ENCODE assay signal across 8 mouse cellular contexts in the genomic region with DNA sequence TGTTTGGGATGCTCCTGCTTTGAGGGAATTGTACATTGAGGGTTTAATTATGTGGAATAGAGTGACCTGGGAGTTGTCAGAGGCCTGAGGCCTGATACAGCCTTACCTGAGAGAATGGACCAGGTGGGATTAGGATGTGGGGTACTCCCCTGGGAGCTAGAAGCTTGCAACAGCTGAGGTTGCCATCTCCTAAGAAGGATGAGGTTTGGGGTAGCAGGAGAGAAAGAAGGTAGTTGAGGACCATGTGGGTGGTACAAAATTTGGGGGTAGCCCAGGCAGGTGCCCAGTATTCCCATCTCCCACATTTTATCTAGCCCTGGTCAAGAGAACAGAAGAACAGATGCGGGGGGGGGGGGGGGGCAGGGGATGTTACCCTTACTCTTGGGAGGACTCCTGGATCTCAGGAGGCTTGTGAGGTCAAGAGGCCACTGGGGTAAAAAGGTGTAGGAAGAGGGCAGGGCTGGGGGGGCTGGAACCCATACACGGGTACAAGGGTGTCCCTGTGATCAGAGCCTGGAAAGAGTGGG. TPM values are rescaled to one million over a fixed set of nuclear protein-coding genes. Genes with fewer than 3 reads are reported as not detected.
DNase-seq lines count a peak whose midpoint lies in the region; ATAC-seq lines count a peak whose summit lies in the region.

No protein-coding gene starts in this region.

- ATAC-seq in heart, embryonic 16.5 days (replicated peaks; ENCODE audit: extremely low read depth, insufficient read depth, low FRiP score) = no peak
- no peak for ATAC-seq in hindbrain, embryonic 11.5 days (ENCODE audit: low FRiP score)
- ATAC-seq in midbrain, embryonic 14.5 days (ENCODE audit: low FRiP score, low TSS enrichment) = no peak

- H3K27me3 ChIP-seq in heart, embryonic 16.5 days (ENCODE audit: control insufficient read depth, insufficient read depth, low read length) = no peaks in the 10 kb centered on the region
- H3K27me3 ChIP-seq in embryonic facial prominence, embryonic 10.5 days (replicated peaks; ENCODE audit: low read depth, poor library complexity, severe bottlenecking) = no peaks in the 10 kb centered on the region
- H3K27me3 ChIP-seq in hindbrain, embryonic 11.5 days (ENCODE audit: control insufficient read depth, insufficient read depth, low read length) = no peaks in the 10 kb centered on the region
- H3K27me3 ChIP-seq in midbrain, embryonic 14.5 days (ENCODE audit: control insufficient read depth, insufficient read depth, low read length) = no peaks in the 10 kb centered on the region

- DNase-seq in heart, postnatal 36 days = no peak
- no peak for DNase-seq in embryonic facial prominence, embryonic 10.5 days (ENCODE audit: low spot score)
- no peak for DNase-seq in hindbrain, embryonic 11.5 days (ENCODE audit: low spot score)
- no peak for DNase-seq in midbrain, embryonic 14.5 days
- no peak for DNase-seq in adrenal gland, postnatal 36 days
- DNase-seq in kidney, adult 11 months = no peak
- no peak for DNase-seq in layer of hippocampus, adult 8-10 months (ENCODE audit: low spot score in 2 of 2)

- WGBS in heart, embryonic 16.5 days = 36% methylated on average over 2 of the region's 2 CpGs
- WGBS in embryonic facial prominence, embryonic 10.5 days = 18% methylated on average over 2 of the region's 2 CpGs
- 25% methylated on average over 2 of the region's 2 CpGs for WGBS in hindbrain, embryonic 11.5 days
- WGBS in midbrain, embryonic 14.5 days = 17% methylated on average over 2 of the region's 2 CpGs

- peak overlapping the region; percentile 13; the same call in 1 of the 2 replicates for H3K4me3 ChIP-seq in heart, embryonic 16.5 days (ENCODE audit: low read length)
- H3K4me3 ChIP-seq in embryonic facial prominence, embryonic 10.5 days = peak overlapping the region; percentile 86
- H3K4me3 ChIP-seq in hindbrain, embryonic 11.5 days (ENCODE audit: low read depth, low read length) = peak overlapping the region; percentile 51; the same call in 1 of the 2 replicates
- H3K4me3 ChIP-seq in midbrain, embryonic 14.5 days (replicated peaks; ENCODE audit: low read depth, low read length) = peak overlapping the region; percentile 77

- peak overlapping the region; percentile 70 for H3K27ac ChIP-seq in heart, embryonic 16.5 days (ENCODE audit: low read length)
- peak overlapping the region; percentile 97 for H3K27ac ChIP-seq in embryonic facial prominence, embryonic 10.5 days (replicated peaks)
- peak overlapping the region; percentile 85; the same call in 1 of the 2 replicates for H3K27ac ChIP-seq in hindbrain, embryonic 11.5 days (ENCODE audit: low read depth, low read length)
- peak overlapping the region; percentile 94 for H3K27ac ChIP-seq in midbrain, embryonic 14.5 days (replicated peaks; ENCODE audit: low read depth, low read length)

- H3K9ac ChIP-seq in heart, embryonic 16.5 days (ENCODE audit: low read length) = peak overlapping the region; percentile 40; the same call in 1 of the 2 replicates
- H3K9ac ChIP-seq in hindbrain, embryonic 11.5 days (ENCODE audit: low read depth, low read length) = 0 out of 2 replicates have a peak overlapping the region, but pooled peaks have one; percentile 8
- H3K9ac ChIP-seq in midbrain, embryonic 14.5 days (replicated peaks; ENCODE audit: low read length) = peak overlapping the region; percentile 80; the same call in 1 of the 2 replicates

- intact Hi-C loops in heart, postnatal 36 days (cut with DNase I) = no loop called here

- H3K36me3 ChIP-seq in heart, embryonic 16.5 days (ENCODE audit: control insufficient read depth, insufficient read depth) = no peaks in the 10 kb centered on the region
- no peaks in the 10 kb centered on the region for H3K36me3 ChIP-seq in embryonic facial prominence, embryonic 10.5 days (replicated peaks)
- no peaks in the 10 kb centered on the region for H3K36me3 ChIP-seq in hindbrain, embryonic 11.5 days (ENCODE audit: control insufficient read depth, insufficient read depth, low read length)
- H3K36me3 ChIP-seq in midbrain, embryonic 14.5 days (ENCODE audit: control insufficient read depth, insufficient read depth, low read length) = no peaks in the 10 kb centered on the region

- H3K4me1 ChIP-seq in heart, embryonic 16.5 days (ENCODE audit: control insufficient read depth, insufficient read depth, low read length) = peaks cover 48% of the 10 kb centered on the region
- H3K4me1 ChIP-seq in embryonic facial prominence, embryonic 10.5 days = peaks cover 93% of the 10 kb centered on the region
- H3K4me1 ChIP-seq in hindbrain, embryonic 11.5 days (replicated peaks; ENCODE audit: control insufficient read depth, insufficient read depth, low read length) = peaks cover 22% of the 10 kb centered on the region
- H3K4me1 ChIP-seq in midbrain, embryonic 14.5 days (ENCODE audit: control insufficient read depth, insufficient read depth, low read length) = peaks cover 64% of the 10 kb centered on the region

- H3K4me2 ChIP-seq in heart, embryonic 16.5 days (ENCODE audit: low read depth, low read length) = peak overlapping the region; percentile 92
- peak overlapping the region; percentile 82 for H3K4me2 ChIP-seq in hindbrain, embryonic 11.5 days (replicated peaks; ENCODE audit: low read depth, low read length)
- peak overlapping the region; percentile 89 for H3K4me2 ChIP-seq in midbrain, embryonic 14.5 days (ENCODE audit: low read length)

- no peaks in the 10 kb centered on the region for H3K9me3 ChIP-seq in heart, embryonic 16.5 days (replicated peaks; ENCODE audit: control insufficient read depth, low read length)
- no peaks in the 10 kb centered on the region for H3K9me3 ChIP-seq in embryonic facial prominence, embryonic 10.5 days
- no peaks in the 10 kb centered on the region for H3K9me3 ChIP-seq in hindbrain, embryonic 11.5 days (ENCODE audit: control insufficient read depth, low read length)
- no peaks in the 10 kb centered on the region for H3K9me3 ChIP-seq in midbrain, embryonic 14.5 days (ENCODE audit: control insufficient read depth, low read length)

RNA-seq across cellular contexts. Expression of gene Dlg4, which starts 2.8 kb away (rescaled TPM):
- polyA plus RNA-seq in heart, embryonic 16.5 days (2015; fragmentation: Nextera tagmentation; extraction: Ambion mirVana) = 4.6 and 4.7 TPM in 2 replicates
- total RNA-seq in heart, postnatal 36 days (2021) = 1 to 10 TPM; 6.3 to 7.4 TPM
- polyA plus RNA-seq in embryonic facial prominence, embryonic 10.5 days (2016; fragmentation: Nextera tagmentation; extraction: Ambion mirVana) = 12.6 and 13.2 TPM in 2 replicates
- polyA plus RNA-seq in hindbrain, embryonic 11.5 days (2014; fragmentation: Nextera tagmentation; extraction: Ambion mirVana) = 13.2 and 18.7 TPM in 2 replicates
- 33.1 and 41.0 TPM in 2 replicates for polyA plus RNA-seq in midbrain, embryonic 14.5 days (2014; fragmentation: Nextera tagmentation; extraction: Ambion mirVana)
- total RNA-seq in adrenal gland, postnatal 36 days (2021) = 10 to 100 TPM; 27.4 to 40.4 TPM
- total RNA-seq in layer of hippocampus, adult 8-10 months (2022) = 100 to 1,000 TPM; 730 to 858 (median 789) TPM

RNA-seq across cellular contexts. Expression of gene Acadvl, which starts 4.3 kb away (rescaled TPM):
- polyA plus RNA-seq in heart, embryonic 16.5 days (2015; fragmentation: Nextera tagmentation; extraction: Ambion mirVana) = 276 and 298 TPM in 2 replicates
- 1,000 to 10,000 TPM; 1,292 to 1,425 TPM for total RNA-seq in heart, postnatal 36 days (2021)
- 42.2 and 46.3 TPM in 2 replicates for polyA plus RNA-seq in embryonic facial prominence, embryonic 10.5 days (2016; fragmentation: Nextera tagmentation; extraction: Ambion mirVana)
- polyA plus RNA-seq in hindbrain, embryonic 11.5 days (2014; fragmentation: Nextera tagmentation; extraction: Ambion mirVana) = 45.1 and 52.1 TPM in 2 replicates
- polyA plus RNA-seq in midbrain, embryonic 14.5 days (2014; fragmentation: Nextera tagmentation; extraction: Ambion mirVana) = 43.2 and 49.6 TPM in 2 replicates
- total RNA-seq in adrenal gland, postnatal 36 days (2021) = 100 to 1,000 TPM; 543 to 557 TPM
- 10 to 100 TPM; 60.3 to 69.1 (median 64.8) TPM for total RNA-seq in layer of hippocampus, adult 8-10 months (2022)

RNA-seq across cellular contexts. Expression of gene Dvl2, which starts 19.2 kb away (rescaled TPM):
- 17.1 and 19.2 TPM in 2 replicates for polyA plus RNA-seq in heart, embryonic 16.5 days (2015; fragmentation: Nextera tagmentation; extraction: Ambion mirVana)
- total RNA-seq in heart, postnatal 36 days (2021) = 1 to 10 TPM; 5.0 to 6.1 TPM
- 59.0 and 59.8 TPM in 2 replicates for polyA plus RNA-seq in embryonic facial prominence, embryonic 10.5 days (2016; fragmentation: Nextera tagmentation; extraction: Ambion mirVana)
- polyA plus RNA-seq in hindbrain, embryonic 11.5 days (2014; fragmentation: Nextera tagmentation; extraction: Ambion mirVana) = 24.6 and 27.2 TPM in 2 replicates
- 22.9 and 23.0 TPM in 2 replicates for polyA plus RNA-seq in midbrain, embryonic 14.5 days (2014; fragmentation: Nextera tagmentation; extraction: Ambion mirVana)
- 10 to 100 TPM; 15.6 to 17.4 TPM for total RNA-seq in adrenal gland, postnatal 36 days (2021)
- total RNA-seq in layer of hippocampus, adult 8-10 months (2022) = 10 to 100 TPM; 35.4 to 54.0 (median 41.6) TPM

RNA-seq across cellular contexts. Expression of gene Phf23, which starts 24.0 kb away (rescaled TPM):
- 42.0 and 43.9 TPM in 2 replicates for polyA plus RNA-seq in heart, embryonic 16.5 days (2015; fragmentation: Nextera tagmentation; extraction: Ambion mirVana)
- 10 to 100 TPM; 23.1 to 23.4 TPM for total RNA-seq in heart, postnatal 36 days (2021)
- 96.5 and 98.3 TPM in 2 replicates for polyA plus RNA-seq in embryonic facial prominence, embryonic 10.5 days (2016; fragmentation: Nextera tagmentation; extraction: Ambion mirVana)
- polyA plus RNA-seq in hindbrain, embryonic 11.5 days (2014; fragmentation: Nextera tagmentation; extraction: Ambion mirVana) = 56.7 and 57.5 TPM in 2 replicates
- 41.3 and 48.9 TPM in 2 replicates for polyA plus RNA-seq in midbrain, embryonic 14.5 days (2014; fragmentation: Nextera tagmentation; extraction: Ambion mirVana)
- 10 to 100 TPM; 54.6 to 57.1 TPM for total RNA-seq in adrenal gland, postnatal 36 days (2021)
- 10 to 100 TPM; 45.2 to 59.7 (median 49.7) TPM for total RNA-seq in layer of hippocampus, adult 8-10 months (2022)

RNA-seq across cellular contexts. Expression of gene Gabarap, which starts 28.6 kb away (rescaled TPM):
- polyA plus RNA-seq in heart, embryonic 16.5 days (2015; fragmentation: Nextera tagmentation; extraction: Ambion mirVana) = 421 and 428 TPM in 2 replicates
- total RNA-seq in heart, postnatal 36 days (2021) = 100 to 1,000 TPM; 306 to 329 TPM
- 317 and 331 TPM in 2 replicates for polyA plus RNA-seq in embryonic facial prominence, embryonic 10.5 days (2016; fragmentation: Nextera tagmentation; extraction: Ambion mirVana)
- 621 and 643 TPM in 2 replicates for polyA plus RNA-seq in hindbrain, embryonic 11.5 days (2014; fragmentation: Nextera tagmentation; extraction: Ambion mirVana)
- polyA plus RNA-seq in midbrain, embryonic 14.5 days (2014; fragmentation: Nextera tagmentation; extraction: Ambion mirVana) = 616 and 626 TPM in 2 replicates
- 100 to 1,000 TPM; 421 to 450 TPM for total RNA-seq in adrenal gland, postnatal 36 days (2021)
- total RNA-seq in layer of hippocampus, adult 8-10 months (2022) = 100 to 1,000 TPM; 232 to 255 (median 246) TPM

Comparison
In these comparisons a context has a peak if more than half of its experiments do, and no peak if none do; other contexts are left out.
1. H3K4me3 ChIP-seq: peak in every context shown above with its lines; median percentile 86 in embryonic facial prominence, embryonic 10.5 days; 77 in midbrain, embryonic 14.5 days; 51 in hindbrain, embryonic 11.5 days; 13 in heart, embryonic 16.5 days.
2. H3K9ac ChIP-seq: peak in every context shown above with its lines; median percentile 80 in midbrain, embryonic 14.5 days; 40 in heart, embryonic 16.5 days; 8 in hindbrain, embryonic 11.5 days.